Mouse (Mus musculus) NIH3T3 (cell line): Measurements from ENCODE around the gene Myo18a.

Experiments used
- DNase-seq: peaks from one replicate; pipeline ENCODE4 v3.0.0-alpha.2; 2012; ENCODE audit warnings: low read depth

Gene Myo18a

DNA sequence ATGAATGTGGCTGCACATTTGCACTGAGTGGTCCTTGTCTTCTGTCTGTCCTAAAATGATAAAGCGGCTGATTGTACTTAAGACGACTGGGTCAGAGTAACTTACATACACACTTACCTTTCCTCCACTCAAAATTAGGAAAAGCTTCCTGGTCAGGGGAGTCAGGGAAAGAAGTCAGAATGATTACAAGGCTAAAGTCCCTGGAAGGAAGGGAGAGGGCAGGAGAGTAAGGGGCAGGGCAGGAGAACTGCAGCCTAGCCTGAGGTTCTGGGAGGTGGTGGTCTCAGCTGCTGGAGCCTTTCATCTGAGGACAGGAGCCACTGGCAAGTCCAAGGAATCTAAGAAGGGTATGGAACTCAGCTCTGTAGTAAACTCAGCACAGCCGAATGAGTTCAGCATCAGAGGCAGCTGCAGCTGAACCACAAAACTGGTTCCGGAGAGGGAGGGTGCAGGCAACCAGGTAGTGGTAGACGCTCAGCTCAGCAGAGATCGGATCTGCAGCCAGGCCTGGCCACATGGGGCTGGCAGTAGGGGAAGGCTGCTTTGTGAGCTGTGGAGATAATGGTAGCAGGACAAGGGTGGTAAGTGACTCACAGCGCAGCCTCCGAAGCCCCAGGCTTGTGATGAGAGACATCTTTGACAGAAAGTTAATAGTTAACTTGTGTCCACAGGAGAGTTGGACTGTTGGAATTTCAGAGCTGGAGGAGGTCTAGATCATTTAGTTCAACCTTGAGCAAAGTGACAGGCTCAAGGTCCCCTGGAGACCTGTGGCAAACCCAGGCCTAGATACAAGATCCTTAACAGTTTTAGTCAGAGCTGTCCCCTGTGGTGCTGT is 9.1 kb downstream of the Myo18a start:
- no peak for DNase-seq

DNA sequence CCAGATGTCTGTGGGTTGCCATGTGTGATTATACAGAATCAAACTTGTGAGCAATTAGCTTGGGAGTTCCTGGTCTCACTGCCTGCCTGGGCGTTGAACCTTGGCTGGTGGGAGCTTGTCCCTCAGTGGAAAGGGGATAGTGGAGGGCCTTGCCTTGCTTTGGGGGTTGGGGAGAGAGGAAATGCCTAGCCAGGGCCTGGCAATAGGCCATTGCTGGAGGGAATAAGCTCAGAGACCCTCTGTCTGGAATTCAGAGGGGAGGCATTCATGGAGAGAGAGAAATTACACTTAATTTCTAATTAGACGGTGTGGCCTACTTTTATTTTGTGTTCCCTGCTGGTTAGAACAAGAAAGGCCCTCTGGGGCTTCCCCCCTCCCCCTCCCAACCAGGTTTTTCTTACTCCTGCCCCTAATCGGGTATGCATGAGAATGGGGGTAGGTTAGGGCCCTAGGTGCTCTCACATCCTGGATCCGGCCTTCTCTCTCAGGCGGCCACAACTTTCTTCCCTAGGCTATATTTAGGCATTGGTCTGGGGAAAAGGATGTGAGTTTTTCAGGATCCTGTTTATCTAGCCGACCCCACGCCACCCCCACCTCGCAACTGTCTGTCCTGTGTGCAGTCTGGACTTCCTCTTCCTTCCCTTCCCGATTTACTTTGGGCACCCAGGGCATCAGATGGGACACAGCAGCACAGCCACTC is 12.8 kb downstream of the Myo18a start:
- DNase-seq, result no peak

DNA sequence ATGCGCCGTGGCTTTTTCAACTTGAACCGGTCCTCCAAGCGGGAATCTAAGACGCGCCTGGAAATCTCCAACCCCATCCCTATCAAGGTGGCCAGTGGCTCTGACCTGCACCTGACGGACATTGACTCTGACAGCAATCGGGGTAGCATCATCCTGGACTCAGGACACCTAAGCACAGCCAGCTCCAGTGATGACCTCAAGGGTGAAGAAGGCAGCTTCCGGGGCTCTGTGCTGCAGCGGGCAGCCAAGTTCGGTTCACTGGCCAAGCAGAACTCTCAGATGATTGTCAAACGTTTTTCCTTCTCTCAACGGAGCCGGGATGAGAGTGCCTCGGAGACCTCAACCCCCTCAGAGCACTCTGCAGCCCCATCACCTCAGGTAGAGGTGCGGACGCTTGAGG is 14.4 kb downstream of the Myo18a start:
- no peak for DNase-seq

DNA sequence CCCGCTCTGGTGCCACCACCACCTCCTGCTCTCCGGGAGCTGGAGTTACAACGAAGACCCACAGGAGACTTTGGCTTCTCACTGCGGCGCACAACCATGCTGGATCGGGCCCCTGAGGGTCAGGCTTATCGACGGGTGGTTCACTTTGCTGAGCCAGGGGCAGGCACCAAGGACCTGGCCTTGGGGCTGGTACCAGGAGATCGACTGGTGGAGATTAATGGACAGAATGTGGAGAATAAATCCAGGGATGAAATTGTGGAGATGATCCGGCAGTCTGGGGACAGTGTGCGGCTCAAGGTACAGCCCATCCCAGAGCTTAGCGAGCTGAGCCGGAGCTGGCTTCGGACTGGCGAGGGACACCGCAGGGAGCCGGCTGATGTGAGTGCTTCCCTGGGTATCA is 14.9 kb downstream of the Myo18a start:
- no peak for DNase-seq

DNA sequence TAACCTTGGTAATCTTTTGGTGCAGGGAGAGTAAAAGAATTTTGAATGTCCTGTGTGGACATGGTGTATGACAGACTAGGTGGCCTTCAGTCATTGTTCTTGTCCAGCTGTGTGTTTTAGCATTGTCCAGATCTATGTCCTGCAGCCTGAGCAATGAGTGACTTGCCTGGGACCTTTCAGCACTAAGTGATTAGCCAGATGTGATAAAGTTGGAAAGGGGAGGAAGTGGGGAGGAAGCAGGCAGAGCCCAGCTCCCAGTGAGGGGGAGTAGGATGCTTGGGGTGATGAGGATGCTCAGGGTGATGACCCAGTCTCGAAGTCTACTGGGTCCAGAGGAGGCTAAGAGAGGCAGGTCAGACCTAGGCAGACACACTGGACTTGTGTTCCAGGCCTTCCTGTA is 16.2 kb downstream of the Myo18a start:
- DNase-seq, result no peak

DNA sequence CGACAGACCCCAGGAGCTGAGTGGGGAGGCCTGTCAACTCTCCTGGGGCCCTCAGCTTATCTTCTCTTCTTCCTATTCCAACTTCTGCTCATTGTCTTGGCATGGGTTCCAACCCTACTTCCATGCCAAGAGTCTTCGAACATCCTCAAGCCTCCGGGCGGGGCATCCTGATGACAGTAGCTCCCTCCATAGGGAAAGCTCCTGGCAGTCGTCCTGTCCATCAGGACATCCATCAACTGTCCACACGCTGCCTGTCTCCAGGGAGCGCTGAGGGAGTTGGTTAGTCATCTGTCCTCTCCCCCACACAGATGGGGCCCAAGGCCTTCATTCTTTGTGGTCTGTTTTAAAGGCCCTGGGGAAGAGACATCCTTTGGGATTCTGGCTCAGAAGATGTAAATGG is 18.0 kb downstream of the Myo18a start:
- DNase-seq, result peak; percentile 90

DNA sequence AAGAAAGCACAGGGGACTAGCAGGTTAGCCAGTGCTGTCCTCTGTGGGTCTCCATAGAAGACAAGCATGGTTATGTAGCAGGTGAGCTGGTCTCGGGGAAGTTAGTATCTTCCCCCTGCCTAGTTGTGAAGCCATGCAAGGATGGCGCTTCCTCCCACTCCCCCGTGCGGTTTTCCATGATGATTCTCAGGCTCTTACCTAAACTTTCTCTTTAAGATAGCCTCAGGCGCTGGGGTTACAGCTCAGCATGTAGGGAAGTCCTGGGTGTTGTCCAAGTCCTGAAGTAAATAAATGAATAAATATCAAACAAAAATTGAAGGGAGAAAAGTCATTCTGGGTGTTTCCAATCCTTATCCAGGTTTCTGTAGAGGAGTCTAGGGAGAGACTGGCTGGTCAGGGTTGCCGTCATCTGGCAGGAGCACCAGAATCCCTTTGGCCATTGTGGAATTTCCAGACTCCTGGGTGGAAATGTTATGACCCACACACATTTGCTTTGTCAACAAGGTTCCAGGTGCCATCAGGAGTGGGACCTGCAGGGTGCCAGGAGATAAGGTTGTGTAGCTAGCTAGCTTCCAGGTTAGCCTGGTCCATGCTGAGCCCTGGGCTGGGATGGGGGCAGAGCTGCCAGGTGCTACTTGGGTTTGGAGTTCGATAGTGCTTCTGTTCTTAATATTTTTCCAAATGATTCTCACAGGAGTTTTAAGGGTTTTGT is 19.2 kb downstream of the Myo18a start:
- DNase-seq, result peak; percentile 44

DNA sequence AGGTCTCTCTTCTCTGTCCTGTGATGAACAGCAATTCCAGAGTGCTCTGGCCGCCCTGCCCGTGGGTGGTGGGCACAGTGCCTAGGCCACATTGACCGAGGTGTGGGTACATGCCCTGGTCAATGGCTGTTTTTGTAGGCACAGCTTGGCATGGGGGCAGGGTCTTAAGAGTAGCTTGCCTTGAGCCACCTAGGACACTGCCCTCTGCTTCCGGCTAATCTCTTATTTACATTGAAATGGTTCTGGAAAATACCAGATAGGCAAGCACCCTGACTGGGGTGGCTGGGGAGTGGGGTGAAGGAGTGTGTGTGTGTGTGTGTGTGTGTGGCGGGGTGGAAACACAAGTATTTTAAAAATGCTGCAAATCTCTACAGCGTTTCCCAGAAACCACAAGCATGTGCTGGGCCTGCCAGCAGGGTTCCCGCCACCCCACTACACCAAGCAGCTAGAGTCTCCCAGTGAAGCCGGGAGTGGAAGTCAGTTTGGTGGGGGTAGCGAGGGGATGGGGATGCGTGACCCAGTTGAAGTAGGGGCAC is 20.2 kb downstream of the Myo18a start:
- peak; percentile 86 for DNase-seq

DNA sequence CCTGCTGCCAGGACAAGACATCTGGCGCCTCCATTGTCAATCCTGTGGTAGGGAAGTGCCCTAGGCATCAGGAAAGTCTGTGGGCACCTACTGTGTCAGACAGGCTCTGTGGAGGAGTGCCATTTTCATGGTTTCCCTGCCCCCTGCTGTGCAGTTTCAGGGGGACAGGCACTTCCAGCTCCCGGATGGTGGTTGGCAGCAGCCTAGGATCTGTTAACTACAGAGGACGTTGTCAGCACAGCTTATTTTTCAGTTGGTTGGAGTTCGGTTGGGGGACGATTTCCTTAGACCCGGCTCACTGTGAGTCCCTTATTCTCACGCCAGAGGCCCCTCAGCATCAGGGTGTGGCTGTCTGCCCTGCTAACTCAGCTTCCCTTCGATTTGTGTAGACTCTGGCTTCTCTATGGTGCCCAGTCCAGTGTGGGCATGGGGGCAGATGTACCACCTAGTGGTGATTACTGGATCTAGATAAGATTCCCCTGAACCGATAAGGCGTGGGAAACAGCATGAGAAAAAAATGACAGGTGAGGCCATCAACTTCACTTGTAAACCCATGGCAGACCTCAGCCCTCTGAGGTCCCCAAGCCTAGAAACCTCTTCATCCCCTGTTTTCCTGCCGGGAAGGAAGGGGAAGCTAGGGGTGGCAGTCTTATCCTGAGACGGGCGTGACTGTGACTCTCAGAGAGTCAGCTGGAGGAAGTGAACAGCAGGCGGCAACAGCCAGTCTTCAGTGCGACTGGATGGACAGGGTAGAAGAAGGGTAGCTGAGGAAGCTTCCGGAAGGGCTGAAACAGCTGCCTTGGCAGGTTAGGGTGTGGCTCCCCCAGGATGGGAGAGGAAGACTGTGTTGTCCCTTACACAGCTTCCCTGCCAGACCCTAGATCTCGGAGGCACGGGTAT is 21.0 kb downstream of the Myo18a start:
- DNase-seq, result peak; percentile 80

DNA sequence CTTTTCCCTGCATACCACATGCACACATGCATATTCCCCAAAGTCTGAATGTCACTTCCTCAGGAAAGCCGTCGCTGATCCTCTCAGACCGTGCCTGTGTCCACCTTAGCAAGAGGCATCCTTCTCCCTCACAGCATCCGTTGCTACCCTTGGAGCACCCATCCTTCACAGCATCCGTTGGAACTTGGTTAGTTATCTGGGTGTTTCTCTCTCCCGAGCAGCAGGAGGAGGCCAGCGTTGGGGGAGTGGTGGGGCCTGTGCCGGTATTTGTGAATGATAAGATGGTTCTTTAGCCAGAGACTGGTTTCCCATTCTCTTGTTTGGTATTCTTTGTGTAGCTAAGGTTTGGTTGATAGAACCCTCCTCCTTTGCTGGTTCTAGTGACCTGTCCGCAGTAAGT is 21.8 kb downstream of the Myo18a start:
- no peak for DNase-seq

DNA sequence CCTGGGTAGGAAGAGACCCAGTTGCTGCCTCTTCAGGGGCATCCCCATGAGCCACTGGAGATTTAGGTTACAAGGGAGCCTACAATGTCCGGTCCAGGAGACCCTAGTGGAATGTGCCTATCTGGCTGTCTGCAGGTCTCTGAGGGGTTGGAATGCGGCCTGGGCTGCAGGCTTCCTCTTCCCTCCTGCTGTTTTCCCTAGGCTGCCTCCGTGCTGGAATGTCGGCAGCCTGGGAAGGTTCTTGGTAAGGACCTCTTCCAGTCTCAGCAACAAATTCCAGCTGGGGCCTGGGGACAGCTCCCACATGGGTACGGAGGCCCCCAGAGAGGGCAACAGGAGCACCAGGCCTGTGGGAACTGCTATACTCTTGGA is 22.3 kb downstream of the Myo18a start:
- peak; percentile 29 for DNase-seq

DNA sequence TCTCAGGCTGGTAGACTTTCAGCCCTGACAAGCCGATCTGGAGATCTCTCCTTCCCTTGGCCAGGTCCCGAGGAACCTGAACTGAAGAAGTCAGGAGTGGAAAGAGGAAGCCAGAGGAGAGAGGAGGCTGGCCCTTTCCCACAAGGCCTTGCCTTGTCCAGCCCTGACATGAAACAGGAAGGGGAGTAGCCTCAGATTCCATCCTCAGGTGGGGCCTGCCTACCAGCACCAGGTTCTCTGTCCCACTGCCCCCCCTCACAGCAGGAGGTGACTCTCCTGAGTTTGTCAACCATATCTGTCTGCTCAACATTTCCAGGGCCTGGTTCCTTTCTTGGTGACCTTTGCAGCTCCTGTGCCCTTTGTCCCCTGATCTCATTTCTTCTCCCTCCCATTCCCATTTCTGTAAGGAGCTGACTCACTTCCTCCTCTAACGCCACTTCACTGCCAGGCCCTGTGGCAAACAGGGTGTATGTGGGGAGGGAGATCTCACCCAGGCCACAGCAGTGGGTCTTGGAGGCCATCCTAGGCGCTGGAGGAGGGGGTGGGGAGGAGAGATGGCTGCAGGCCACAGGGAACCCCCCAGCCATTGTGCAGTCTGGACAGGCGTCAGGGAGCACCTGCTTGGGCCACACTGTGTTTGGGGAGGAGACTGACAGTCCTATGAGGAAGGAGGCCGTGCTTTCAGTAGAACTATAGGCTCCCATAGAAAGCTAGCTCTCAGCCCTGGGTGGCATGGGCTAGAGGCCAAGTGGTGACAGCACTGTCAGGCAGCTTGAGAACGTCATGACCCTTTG is 22.9 kb downstream of the Myo18a start:
- peak; percentile 49 for DNase-seq

DNA sequence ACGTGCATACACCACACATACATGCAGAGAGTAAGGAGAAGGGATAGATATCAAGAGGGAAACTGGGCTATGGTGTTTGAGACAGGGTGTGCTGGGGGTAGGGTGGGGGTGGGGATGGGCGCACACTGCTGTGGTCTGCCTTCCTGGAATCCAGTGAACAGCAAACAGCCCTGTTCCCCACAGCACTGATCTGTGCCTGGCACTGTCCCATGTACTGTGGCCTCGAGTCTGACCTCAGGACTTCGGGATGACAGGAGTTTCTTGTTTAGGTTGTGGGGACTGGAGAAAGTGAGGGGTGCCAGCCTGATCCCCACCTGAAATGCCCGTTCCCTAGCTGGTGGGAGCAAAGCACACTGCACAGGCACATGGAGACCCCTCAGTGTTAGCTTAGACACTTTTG is 24.7 kb downstream of the Myo18a start, which contains the start of gene Gm10277:
Gm10277 (minus strand) TSS at position 41 of the 400 bp plus-strand sequence.
- DNase-seq, result no peak

DNA sequence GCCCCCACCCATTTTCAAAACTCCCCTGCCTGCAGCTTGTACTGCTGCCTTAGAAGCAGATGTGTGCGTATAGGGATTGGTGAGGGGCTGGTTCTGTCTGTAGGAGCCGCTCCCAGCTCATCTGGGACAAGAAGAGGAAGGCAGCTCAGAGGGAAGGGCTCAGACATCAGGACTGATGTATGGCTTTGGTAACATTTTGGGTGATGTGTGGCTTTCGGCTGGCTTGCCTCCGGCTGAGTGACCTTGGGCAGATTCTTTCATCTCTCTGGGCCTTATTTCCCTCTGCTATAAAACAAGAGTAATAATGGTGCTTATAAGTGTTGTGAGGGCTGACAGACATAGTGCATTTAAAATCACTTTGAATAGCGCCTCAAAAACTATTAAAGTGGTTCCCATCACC is 26.5 kb downstream of the Myo18a start:
- no peak for DNase-seq

DNA sequence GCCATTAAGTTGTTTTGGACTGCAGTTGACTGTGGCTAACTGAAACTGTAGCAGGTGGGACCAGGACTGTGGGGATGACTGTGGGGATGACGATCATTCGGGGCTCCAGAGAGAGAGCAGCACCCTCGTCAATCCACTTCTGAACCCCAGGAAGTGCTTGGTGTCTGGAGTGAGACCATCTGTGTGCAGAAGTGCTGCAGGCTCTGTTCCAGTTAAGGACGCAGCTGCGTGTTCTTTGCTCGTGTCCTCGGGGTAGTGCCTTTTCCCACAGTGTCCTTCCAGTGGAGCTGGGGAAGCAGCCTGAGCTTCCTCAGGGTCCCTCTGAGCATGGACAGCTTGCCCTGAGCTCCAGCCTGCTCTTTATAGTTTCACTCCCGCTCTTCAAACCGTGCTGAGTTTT is 27.2 kb downstream of the Myo18a start:
- no peak for DNase-seq

DNA sequence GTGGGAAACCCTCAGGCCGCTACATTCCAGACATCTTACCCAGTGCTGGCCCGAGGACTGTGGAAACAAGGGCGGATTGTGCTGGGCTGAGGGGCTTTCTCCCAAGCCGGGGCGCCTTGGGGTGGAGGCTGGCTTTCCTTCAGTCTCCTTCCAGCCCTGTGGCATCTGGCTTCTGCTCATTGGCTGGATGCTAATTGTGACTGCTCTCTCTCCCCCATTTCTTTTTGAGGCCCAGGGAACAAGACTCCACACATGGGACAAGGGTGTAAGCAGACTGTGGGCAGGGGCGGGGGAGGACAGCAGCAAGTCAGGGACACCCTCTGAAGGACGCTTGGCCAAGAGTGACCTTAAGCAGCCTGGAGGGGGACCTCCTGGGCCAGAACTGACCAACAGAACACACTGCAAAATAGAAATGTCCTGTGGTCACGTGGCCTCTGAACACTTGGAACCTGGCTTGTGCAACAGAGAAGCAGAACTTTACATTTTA is 28.2 kb downstream of the Myo18a start:
- peak; percentile 70 for DNase-seq

DNA sequence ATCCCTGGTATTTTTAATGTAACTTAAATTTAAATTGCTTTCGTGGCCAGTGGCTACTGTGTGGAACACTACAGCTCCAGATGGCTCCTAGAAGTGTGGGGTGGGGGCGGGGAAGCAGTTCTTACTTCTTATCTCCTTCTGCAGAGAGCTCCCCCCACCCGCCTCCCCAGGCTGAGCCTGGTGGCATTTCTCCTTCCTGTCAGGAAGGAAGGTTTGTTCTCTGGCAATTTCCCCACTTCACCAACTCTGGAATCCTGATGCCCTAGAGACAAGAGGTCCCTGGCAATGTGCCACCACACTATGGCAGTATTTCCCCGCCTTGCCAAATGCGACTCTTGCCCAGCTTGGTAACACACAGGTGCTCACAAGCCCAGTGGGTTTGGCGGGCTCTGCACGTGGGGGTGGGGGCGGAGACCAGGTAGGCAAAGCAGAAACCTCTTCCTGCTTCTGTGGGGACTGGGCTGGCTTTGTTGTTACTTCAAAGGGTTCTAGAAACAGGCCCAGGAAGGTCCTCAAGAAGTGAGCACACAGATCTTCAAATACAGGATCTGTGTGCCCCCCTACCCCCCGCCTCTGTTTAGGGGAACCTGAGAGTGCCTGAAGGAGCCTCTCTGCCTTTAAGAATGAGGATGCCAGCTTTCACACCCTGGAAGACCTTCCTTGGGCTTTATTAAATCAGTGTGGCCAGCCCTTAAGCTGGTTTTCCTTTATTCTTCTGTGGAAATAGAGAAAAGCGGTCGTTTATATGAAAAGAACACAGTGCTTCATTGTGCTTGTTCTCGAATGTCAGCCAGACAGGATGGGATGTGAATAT is 28.9 kb downstream of the Myo18a start:
- DNase-seq, result peak; percentile 33

DNA sequence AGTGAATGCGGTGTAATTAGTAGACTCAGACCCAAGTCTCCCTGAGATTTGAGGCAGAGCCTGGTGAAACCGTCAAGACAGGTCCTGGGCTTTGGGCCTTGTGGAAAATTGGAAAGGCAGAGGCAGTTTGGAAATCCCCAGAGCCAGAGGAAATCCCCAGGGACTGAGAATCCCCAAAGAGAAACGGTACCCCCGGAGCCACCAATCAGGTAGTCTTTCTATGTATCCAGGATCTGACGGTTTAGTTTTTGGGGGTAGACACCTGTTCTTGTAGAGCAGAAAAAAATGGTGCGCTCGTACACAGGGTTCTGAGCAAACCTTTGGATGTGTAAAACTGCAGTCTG is 29.5 kb downstream of the Myo18a start:
- DNase-seq, result no peak

DNA sequence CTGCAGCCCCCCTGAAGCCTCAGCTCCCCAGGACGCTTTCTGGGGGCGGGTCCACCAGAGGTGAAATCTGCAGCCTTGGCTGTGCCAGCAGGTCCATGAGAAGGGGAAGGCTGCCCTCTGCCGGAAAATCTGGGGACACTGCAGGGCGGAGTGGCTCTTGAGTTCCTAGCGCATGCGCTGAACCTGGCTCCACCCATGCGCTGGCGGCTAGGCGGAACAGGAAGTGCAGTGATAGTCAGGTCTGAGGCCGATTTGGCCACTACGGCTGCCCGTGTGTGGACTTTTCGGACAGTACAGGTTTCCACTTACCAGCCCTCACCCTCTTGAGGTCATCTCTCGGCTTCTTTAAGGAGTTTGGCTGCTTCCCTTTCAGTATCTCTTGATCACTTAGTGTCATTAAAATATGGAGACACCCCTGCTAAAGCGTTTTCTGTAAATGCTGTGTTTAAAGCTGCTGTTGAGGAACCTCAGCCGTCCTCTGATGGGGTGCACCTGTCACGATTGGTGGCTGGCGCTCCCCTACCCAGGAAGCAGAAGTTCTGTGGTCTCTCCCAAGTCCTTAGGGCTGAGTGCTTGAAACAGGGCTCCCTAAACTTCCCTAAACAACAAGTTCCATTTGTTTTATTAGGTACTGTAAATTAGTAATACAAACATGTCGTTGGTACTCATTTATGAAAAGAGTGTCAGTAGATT is 30.3 kb downstream of the Myo18a start:
- DNase-seq, result peak; percentile 99
